Mouse (Mus musculus) cerebellum, adult 11-12 months (tissue): ENCODE measurements around the gene Cmas.

Experiments
- DNase-seq: peaks from one replicate; pipeline ENCODE4 v3.0.0; 2022

Cmas gene

DNA sequence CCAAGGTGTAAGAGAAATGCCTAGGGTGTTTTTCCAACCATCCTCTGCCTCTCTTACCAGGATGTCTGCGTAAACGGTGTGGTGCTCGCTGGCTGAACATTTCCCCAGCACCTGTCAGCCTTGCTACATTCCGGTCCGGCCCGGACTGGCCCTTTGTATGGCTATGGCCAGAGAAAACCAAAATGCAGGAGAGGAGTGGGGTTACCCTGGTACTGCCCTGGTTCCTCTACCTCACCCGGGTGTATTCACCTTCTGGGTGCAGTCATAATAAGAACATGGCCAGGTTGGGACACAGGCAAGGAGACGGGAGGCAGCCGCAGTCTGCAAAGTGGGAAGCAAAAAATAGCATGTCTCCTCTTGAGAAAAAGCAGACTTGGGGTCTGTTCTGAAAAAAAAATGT lies 38.6 kb downstream of the Cmas start:
- DNase-seq: no peak

DNA sequence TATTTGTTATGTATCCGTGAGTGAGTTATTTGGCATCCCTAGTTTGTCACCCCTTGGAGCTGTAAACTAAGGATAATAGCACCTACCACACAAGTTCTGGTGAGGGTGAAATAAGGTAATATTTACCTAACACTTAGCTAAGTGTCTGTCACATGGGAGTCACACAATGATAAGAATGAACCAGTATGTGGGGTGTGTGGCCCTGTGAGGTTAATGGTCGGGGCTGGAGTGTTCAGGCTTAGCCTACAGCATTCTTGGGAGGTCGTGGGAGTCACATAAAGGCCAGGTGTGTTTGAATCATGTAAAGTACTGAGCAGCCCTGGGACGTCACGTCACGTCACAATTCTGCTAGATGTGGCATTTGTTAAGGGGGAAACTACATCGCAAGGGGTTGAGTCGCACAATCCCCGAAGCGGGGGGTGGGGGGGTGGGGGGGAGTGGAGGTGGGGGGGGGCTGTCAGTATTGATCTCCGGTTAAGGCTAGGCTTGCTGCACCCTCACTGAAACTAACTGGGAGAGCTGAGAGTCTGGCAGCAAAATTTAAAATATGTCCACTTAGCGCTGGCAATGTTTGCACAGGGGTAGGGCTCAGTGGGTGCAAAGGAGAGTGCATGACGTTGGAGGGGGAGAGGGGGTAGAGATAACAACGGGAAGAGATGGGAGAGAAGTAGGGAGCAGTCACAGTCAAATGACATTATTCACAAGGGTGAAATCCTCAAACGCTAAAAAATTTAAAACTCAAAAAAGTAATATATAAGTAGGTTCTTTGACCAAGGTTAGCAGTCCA lies 39.4 kb downstream of the Cmas start:
- no peak for DNase-seq

DNA sequence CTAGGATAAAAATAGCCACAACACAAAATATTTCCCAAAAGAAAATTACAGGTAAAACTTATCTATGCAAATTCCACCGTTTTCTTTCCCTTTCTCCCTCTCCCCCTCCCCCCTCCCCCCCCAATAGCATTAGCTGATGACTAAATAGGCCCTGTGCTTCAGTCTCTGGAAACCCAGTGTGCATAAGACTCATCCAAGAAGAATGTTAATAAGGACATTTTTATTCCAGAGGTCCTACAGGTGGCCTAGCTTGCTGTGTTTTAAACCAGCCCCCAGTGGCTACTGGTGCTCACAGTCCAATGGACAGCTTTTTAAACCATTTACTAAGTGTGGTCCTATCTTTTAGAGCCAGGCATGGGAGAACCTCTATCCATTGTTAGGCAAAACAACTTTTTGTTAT lies 41.5 kb downstream of the Cmas start:
- no peak for DNase-seq

DNA sequence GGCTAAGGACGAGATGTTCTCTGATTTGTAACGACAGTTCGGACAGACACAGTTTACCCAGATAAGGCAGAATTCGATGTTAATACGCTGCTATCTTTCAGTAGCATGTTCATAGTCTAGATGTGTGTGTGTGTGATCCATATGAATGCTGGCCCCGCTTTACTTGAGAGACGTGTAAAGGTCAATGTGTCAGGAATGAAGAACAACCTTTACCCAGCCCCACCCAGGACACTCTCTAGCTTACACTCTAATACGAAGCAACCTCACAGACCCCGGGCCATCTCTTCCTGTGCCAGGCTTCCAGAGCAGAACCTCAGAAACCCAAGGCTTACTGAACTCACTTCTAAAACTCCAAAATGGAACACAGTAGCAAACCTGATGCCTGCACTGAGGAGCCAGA lies 42.4 kb downstream of the Cmas start:
- DNase-seq: no peak

DNA sequence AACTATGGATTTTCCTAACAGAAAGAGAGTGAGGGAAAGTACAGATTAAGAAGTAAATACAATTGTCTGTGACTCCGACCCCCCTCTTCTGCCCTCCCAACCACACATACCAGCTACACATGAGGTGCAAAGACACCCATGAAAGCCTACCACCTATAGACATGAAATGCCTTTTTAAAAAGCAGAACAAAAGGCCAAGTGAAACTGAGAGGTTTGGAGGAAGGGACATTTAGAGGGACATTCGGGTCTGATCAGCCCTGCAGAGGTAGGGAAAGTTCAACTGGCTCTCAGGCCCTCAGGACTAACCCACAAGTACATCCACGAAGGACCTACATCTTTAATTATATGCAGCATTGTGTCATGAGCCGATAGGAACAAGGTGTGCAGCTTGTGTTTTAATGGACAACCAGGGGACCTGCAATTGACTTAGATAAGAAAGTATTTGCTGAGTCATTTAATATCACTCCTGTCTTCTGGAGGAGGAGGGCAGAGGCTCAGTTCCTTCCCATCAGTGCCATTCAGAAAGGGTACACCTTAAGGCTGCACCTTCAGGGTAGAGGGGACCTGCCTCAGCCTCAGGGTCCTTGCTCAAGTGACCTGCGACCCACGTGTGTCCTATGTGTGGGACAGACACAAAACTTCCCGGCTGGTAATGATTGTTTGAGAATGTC lies 43.4 kb downstream of the Cmas start:
- no peak for DNase-seq

DNA sequence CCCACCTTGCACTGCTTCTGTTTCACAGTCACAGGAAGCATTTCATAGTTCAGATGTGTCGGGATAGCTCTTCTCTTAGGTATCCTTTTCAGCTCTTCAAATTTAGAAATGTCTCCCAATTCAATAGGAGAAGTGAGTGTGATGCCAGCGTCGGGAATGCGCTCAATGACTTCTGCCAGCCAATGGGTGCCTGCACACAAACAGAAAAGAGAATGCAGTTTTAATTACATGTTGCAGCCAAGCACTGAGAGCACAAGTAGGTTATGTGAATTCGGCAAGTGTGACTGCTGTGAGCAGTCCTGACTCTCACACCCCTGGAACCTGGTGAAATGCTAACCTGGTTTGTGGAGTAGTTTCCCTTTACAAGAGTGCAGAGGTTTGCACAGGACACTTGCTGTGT lies 45.2 kb downstream of the Cmas start:
- no peak for DNase-seq

DNA sequence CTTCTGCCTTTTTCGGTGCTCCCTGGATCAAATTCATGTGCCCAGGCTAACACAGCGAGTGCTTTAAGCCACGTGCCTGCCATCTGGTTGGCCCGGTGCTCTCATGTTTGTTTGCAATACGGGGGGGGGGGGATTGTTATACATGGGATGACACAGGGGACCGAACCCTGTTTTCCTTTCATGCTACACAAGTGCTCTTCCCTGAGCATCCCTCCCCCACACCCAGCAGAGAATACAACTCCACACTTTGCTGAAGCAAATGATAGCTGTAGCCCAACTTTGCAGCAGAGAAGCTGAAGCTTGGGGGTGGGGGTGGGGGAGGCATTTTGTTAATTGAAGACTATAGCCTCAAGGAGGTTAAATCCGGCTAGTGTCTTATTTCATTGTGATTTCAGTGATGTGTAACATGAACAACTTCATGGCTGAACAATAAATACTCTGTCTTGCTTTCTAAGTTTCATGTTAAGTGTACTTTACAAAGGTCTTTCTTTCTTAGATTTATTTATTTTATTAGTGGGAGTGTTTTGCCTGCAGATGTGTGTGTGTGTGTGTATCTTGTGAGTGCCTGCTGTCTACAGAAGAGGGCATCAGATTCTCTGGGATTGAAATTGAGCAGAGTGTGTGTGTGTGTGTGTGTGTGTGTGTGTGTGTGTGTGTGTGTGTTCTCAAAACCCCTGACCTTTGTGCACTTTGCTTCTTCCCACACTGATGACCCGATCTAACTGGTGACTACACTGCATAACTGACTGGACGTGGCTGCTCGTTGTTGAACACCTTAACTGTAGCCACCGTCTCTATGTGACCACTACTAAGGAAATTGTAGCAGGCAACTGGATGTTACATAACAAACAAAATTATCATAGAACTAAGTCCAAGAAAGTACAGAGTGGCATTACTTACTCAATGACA lies 46.4 kb downstream of the Cmas start:
- no peak for DNase-seq

DNA sequence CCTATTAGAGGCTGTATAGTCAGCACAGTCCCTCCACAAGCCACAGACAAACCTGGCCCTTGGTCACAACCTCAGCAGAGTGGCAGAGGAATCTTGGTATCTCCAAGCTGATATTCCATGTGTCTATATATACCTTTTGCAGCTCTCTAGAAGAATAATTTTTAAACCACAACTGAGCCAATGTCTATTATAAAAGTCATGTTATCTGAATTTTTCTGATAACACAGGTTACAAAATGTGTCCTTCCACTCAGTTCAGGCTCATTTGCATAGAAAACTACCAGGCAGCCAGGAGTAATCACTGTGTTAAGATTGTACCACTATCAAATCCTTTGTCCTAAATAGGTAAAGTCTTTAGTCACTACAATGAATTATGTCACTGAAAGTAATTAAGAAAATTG lies 47.9 kb downstream of the Cmas start, which contains the start of gene Sult6b2:
Gene Sult6b2 (minus strand): TSS at position 101 of the 400 bp plus-strand sequence.
- no peak for DNase-seq

DNA sequence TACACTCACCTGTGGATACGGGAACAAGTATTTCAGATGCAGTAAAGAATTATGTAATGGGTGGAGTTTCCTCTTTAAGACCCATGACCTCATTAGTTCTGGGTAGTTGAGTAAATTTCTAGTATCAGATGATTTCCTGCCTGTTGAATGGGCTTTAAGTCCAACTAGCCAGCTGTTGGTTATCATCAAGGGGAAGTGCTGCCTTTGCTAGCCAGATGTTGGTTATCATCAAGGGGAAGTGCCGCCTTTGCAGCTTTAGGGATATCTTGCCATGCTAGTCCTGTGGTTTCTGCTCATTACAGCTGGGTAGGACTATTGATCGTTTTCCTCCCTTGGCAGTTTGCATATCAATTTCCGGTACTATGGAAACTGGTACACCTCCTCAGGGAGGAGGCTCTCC lies 49.8 kb downstream of the Cmas start:
- DNase-seq: no peak

DNA sequence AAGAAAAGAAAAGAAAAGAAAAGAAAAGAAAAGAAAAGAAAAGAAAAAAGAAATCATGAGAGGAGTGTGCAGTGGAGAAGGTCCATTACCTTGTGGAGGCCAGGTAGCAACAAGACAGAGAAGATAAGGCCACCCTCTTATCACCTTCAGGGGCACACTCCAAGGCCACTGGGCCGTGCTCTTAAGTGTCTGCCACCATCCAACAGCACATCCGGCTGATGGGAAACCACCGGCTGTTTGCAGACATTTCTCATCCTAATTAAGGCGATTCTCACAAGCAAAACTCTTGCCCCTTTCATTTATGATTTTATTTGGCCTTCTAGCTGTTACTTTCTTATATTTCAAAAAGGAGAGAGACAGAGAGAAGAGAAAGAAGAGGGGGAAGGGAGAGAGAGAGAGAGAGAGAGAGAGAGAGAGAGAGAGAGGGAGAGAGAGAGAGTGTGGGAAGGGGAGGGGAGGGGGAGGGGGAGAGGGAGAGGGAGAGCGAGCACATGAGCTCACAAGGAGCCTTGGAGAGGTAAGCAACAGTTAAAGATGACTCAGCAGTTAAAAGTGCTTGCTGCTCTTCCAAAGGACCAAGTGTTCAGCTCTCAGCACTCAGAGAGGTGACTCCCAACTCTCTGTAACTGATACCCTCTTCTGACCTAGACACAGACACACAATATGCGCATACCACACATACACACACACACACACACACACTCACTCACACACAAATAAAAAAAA lies 53.0 kb downstream of the Cmas start:
- no peak for DNase-seq

DNA sequence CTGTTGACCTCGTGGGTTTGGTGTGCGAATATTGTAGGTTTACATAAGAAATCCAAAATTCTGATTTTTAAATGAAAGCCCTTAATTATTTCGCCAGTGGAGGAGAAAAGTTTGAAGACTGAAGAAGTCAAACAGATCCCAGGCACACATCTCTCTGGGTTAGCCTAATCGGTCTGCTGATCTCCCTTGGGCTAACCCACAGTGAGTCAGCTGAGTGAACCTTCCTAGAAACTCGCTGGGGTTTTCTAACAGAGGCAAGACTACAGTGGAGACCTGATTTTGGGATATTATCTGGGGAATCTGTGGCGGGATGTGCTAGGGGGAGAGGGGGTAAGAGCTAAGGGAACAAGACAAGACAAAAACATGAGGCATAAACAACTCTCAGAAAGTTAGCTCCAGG lies 53.8 kb downstream of the Cmas start:
- no peak for DNase-seq

DNA sequence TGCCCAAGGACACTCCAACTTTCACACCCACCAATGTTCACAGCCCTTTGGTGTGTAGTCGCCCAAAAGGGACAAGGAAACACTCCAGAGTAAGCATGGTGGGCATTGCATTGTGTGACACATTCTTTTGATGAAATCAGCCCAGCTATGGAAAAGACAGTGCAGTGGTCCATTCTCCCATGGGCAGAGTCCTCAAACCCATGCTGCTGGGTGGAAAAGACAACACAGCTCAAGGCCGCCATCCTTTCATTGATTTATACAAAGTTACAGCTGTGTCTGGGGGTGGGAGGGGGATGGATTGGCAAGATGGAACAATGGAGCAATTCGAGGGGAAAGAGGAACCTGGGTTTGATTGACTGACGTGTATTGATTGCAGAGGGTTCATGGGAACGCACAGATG lies 56.5 kb downstream of the Cmas start:
- no peak for DNase-seq

DNA sequence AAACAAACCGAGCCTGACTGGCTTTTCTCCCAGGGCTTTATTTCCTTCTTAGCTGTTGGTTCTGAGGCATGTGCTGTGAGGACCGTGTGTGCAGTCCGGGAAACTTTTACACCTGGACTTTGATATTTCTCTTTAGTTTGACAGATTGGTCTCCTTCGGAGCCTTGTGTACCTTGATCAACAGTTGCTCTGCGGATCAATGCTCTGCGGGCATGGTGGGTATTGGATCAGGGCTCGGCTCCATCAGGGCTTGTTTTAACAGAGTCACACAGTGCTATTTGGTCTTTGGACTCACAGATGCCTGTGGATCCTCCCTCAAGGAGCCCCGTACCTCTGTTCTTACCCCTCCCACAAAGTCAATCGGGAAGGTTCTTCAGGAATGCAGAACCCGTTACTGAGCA lies 57.5 kb downstream of the Cmas start:
- no peak for DNase-seq

DNA sequence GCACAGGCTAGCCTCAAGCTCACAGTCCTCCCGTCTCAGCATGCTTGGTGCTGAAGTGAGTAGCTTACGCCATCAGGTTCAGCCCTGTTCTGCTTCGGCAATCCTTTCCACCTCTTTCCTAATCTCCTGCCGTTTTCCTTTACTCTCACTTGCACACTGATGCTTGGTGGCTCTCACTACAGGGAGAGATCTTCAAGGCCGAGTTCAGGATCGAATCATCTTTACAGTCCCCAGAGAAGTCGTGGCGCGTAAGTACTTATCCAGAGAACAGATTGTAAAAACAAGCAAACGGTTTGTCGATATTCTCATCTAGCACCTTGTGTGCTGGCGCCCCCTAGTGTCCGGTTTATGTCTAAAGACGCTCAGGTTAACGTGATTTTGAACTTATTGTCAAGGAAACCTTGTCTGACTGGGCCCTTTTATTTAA lies 58.0 kb downstream of the Cmas start:
- peak; percentile 76 for DNase-seq

DNA sequence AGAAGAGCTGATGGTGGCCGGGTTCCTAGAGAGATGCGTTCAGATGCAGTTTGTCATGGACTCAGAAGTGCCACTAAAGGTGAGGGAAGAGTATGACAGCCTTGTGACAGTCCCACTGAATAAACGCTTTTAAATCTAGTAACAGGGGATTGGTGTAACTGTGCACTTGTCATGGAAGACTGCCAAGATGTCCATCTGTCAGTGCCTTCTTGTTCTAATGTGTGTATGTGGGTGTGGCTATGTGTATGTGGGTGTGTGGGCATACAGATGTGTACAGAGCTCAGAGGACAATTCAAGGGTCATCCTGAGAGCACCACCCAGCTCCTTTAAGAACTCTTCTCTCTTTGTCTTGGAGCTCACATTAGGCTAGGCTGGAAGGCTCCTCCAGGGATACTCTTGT lies 59.0 kb downstream of the Cmas start:
- no peak for DNase-seq

DNA sequence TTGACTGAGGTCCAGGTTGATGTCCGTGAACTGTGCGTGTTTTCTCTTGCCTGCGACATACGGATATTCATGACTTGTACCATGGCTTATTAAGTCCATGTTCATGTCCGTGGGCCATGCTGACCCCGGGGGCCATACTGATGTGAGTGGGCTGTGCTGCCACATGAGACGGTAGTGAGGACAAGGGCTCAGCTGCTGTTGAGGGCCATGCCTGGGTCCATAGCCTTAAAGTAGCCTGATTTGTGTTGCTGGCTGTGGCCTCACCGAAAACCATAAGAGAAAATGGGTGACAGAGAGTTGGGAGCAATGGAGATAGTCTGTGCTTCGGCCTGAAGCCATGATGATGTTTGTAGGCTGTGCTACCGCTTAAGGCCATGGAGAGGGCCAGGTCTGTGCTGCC lies 61.8 kb downstream of the Cmas start:
- no peak for DNase-seq

DNA sequence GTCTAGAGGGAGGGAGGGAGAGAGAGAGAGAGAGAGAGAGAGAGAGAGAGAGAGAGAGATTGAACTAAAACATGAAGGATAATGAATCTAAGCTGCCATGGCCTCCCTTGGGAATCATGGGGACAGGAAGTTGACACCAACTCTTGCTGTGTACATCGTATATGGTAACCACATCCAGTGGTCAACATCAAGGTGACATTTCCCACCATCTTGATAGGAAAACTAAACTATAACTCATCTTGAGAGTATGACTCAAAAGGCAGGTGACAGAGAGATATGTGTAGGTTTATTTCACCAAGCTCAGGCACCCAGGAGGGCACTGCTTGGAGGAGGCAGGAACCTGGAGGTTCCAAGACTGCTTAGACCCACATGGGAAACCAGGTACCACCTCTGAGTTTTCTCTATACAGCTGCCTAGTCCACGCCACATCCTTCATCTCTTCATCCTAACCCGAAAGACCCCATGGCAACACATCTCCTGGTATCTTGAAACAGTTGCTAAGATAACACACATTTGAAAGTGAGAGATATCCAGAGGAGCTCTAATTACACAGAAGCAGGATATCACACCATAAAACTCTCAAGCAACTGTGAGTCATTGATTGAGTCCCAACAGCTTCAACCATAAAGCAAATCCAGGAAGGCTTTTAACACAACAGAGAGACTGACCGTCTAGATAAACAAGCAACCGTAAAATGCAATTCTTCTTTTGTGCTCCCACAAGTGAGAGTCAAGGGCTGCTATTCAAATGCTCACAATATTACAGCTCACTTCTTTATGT lies 66.7 kb downstream of the Cmas start:
- DNase-seq: no peak
